Mouse (Mus musculus) heart, embryonic 12.5 days (tissue): ENCODE measurements at regions not wholly inside any gene's neighbourhood (a gene's known extent, or its start where the extent isn't known, plus 50 kb on each side); places are given as distances from the start of the nearest gene placed in this dataset.

Experiments used
- ATAC-seq: fragments of 200-750 bp; cut with Nextera tagmentation; 2 replicates; pipeline ENCODE4 v1.8.0; 2017; ENCODE audit warnings: moderate TSS enrichment, moderate library complexity; ENCODE audit not compliant: insufficient number of reproducible peaks, low FRiP score
- H3K27ac ChIP-seq: fragments of 300-500 bp; sonication (generic); 2 replicates; pipeline ENCODE4 v1.5.1; 2016; ENCODE audit warnings: mild to moderate bottlenecking, moderate library complexity; ENCODE audit not compliant: poor library complexity, severe bottlenecking
- H3K27me3 ChIP-seq: fragments of 300-500 bp; sonication (generic); replicated peaks from 2 replicates; pipeline ENCODE4 v1.6.1; 2016; ENCODE audit warnings: mild to moderate bottlenecking, moderate library complexity
- H3K36me3 ChIP-seq: fragments of 300-500 bp; sonication (generic); 2 replicates; pipeline ENCODE4 v1.6.1; 2016; ENCODE audit warnings: mild to moderate bottlenecking, moderate library complexity
- H3K4me1 ChIP-seq: fragments of 300-500 bp; sonication (generic); replicated peaks from 2 replicates; pipeline ENCODE4 v1.6.1; 2016; ENCODE audit warnings: mild to moderate bottlenecking
- H3K4me2 ChIP-seq: fragments of 300-500 bp; sonication (generic); 2 replicates; pipeline ENCODE4 v1.6.1; 2016; ENCODE audit warnings: mild to moderate bottlenecking, moderate library complexity
- H3K4me3 ChIP-seq: fragments of 300-500 bp; sonication (generic); 2 replicates; pipeline ENCODE4 v1.5.1; 2016; ENCODE audit warnings: mild to moderate bottlenecking
- H3K9ac ChIP-seq: fragments of 300-500 bp; sonication (generic); 2 replicates; pipeline ENCODE4 v1.6.1; 2016; ENCODE audit warnings: mild to moderate bottlenecking, moderate library complexity
- H3K9me3 ChIP-seq: fragments of 300-500 bp; sonication (generic); replicated peaks from 2 replicates; pipeline ENCODE4 v1.6.1; 2016; ENCODE audit warnings: mild to moderate bottlenecking, moderate library complexity
- WGBS: fragments of 180-500 bp; shearing (Covaris S2); methylation state at CpG from one replicate; pipeline ENCODE4 v1.1.7; 2016; 5-methylcytosine and 5-hydroxymethylcytosine counted together

GRCm38 (mm10) chr14:79852683-79853082, 81.6 kb upstream of the Pcdh8 start:
- WGBS = 63% methylated on average over 10 of the region's 10 CpGs
- Histone ChIP-seq H3K36me3 (no peaks in the 10 kb centered on the region), H3K27ac (no peak overlapping the region), H3K9me3 (no peaks in the 10 kb centered on the region), H3K4me3 (no peak overlapping the region), H3K4me1 (no peaks in the 10 kb centered on the region), H3K9ac (no peak overlapping the region), H3K27me3 (no peaks in the 10 kb centered on the region), H3K4me2 (no peak overlapping the region)
- ATAC-seq = no peak

- ATAC-seq = no peak
- no peaks in the 10 kb centered on the region for H3K36me3 ChIP-seq
- H3K4me3 ChIP-seq = no peak overlapping the region
- H3K9ac ChIP-seq = no peak overlapping the region
- 75% methylated on average over 7 of the region's 7 CpGs for WGBS
- H3K9me3 ChIP-seq = no peaks in the 10 kb centered on the region
- no peaks in the 10 kb centered on the region for H3K27me3 ChIP-seq
- H3K4me2 ChIP-seq = no peak overlapping the region
- no peak overlapping the region for H3K27ac ChIP-seq
- no peaks in the 10 kb centered on the region for H3K4me1 ChIP-seq
Measured at GRCm38 (mm10) chr14:79851795-79852194, 80.7 kb upstream of the Pcdh8 start.

GRCm38 (mm10) chr14:79851231-79851630, 80.1 kb upstream of the Pcdh8 start:
- no peaks in the 10 kb centered on the region for H3K27me3 ChIP-seq
- no peak for ATAC-seq
- no peaks in the 10 kb centered on the region for H3K36me3 ChIP-seq

GRCm38 (mm10) chr14:79849617-79850435, 78.7 kb upstream of the Pcdh8 start:
- Histone ChIP-seq H3K27me3 (no peaks in the 10 kb centered on the region), H3K9ac (no peak overlapping the region), H3K4me3 (no peak overlapping the region), H3K27ac (no peak overlapping the region), H3K9me3 (no peaks in the 10 kb centered on the region), H3K4me2 (no peak overlapping the region), H3K4me1 (no peaks in the 10 kb centered on the region), H3K36me3 (no peaks in the 10 kb centered on the region)
- WGBS = 78% methylated on average over 8 of the region's 8 CpGs
- no peak for ATAC-seq

More at GRCm38 (mm10) chr14:79851231-79851630, 80.1 kb upstream of the Pcdh8 start:
- Histone ChIP-seq H3K9ac (no peak overlapping the region), H3K4me3 (no peak overlapping the region), H3K27ac (no peak overlapping the region), H3K4me1 (no peaks in the 10 kb centered on the region), H3K9me3 (no peaks in the 10 kb centered on the region), H3K4me2 (no peak overlapping the region)
- WGBS = 79% methylated on average over 10 of the region's 10 CpGs

- Histone ChIP-seq H3K9me3 (no peaks in the 10 kb centered on the region), H3K4me1 (no peaks in the 10 kb centered on the region), H3K27me3 (no peaks in the 10 kb centered on the region), H3K36me3 (no peaks in the 10 kb centered on the region), H3K4me3 (no peak overlapping the region), H3K9ac (no peak overlapping the region), H3K4me2 (no peak overlapping the region), H3K27ac (no peak overlapping the region)
- ATAC-seq = no peak
- WGBS = 81% methylated on average over 4 of the region's 4 CpGs
Measured at GRCm38 (mm10) chr14:79848116-79848515, 77.0 kb upstream of the Pcdh8 start.

- H3K9me3 ChIP-seq = no peaks in the 10 kb centered on the region
- no peaks in the 10 kb centered on the region for H3K27me3 ChIP-seq
- 79% methylated on average over 5 of the region's 5 CpGs for WGBS
- no peak overlapping the region for H3K9ac ChIP-seq
- H3K4me3 ChIP-seq = no peak overlapping the region
- ATAC-seq = no peak
- H3K4me1 ChIP-seq = no peaks in the 10 kb centered on the region
- no peak overlapping the region for H3K4me2 ChIP-seq
- H3K36me3 ChIP-seq = no peaks in the 10 kb centered on the region
- no peak overlapping the region for H3K27ac ChIP-seq
Measured at GRCm38 (mm10) chr14:79844306-79844705, 73.2 kb upstream of the Pcdh8 start.

GRCm38 (mm10) chr14:79843135-79843550, 72.0 kb upstream of the Pcdh8 start:
- H3K36me3 ChIP-seq = no peaks in the 10 kb centered on the region
- no peaks in the 10 kb centered on the region; the same call in 1 of the 2 replicates for H3K27me3 ChIP-seq
- no peak overlapping the region for H3K4me2 ChIP-seq
- ATAC-seq = no peak
- H3K27ac ChIP-seq = no peak overlapping the region
- 14% methylated on average over 13 of the region's 13 CpGs for WGBS
- no peaks in the 10 kb centered on the region for H3K4me1 ChIP-seq
- no peaks in the 10 kb centered on the region for H3K9me3 ChIP-seq
- H3K9ac ChIP-seq = no peak overlapping the region
- no peak overlapping the region for H3K4me3 ChIP-seq

- no peak for ATAC-seq
- 32% methylated on average over 3 of the region's 3 CpGs for WGBS
Measured at GRCm38 (mm10) chr14:79842734-79843133, 71.6 kb upstream of the Pcdh8 start.

GRCm38 (mm10) chr14:79837101-79837500, 66.0 kb upstream of the Pcdh8 start:
- H3K9me3 ChIP-seq = no peaks in the 10 kb centered on the region
- H3K36me3 ChIP-seq = no peaks in the 10 kb centered on the region
- no peaks in the 10 kb centered on the region; the same call in 1 of the 2 replicates for H3K27me3 ChIP-seq
- H3K27ac ChIP-seq = no peak overlapping the region
- no peak for ATAC-seq
- 76% methylated on average over 5 of the region's 5 CpGs for WGBS
- H3K9ac ChIP-seq = no peak overlapping the region
- H3K4me2 ChIP-seq = no peak overlapping the region
- no peaks in the 10 kb centered on the region for H3K4me1 ChIP-seq
- no peak overlapping the region for H3K4me3 ChIP-seq

More at GRCm38 (mm10) chr14:79842734-79843133, 71.6 kb upstream of the Pcdh8 start:
- Histone ChIP-seq H3K9ac (no peak overlapping the region), H3K4me3 (no peak overlapping the region), H3K27ac (no peak overlapping the region), H3K27me3 (no peaks in the 10 kb centered on the region; the same call in 1 of the 2 replicates), H3K9me3 (no peaks in the 10 kb centered on the region), H3K4me1 (no peaks in the 10 kb centered on the region), H3K4me2 (no peak overlapping the region), H3K36me3 (no peaks in the 10 kb centered on the region)

GRCm38 (mm10) chr14:79836186-79836585, 65.1 kb upstream of the Pcdh8 start:
- Histone ChIP-seq H3K9ac (no peak overlapping the region), H3K36me3 (no peaks in the 10 kb centered on the region), H3K4me1 (no peaks in the 10 kb centered on the region), H3K4me3 (no peak overlapping the region), H3K27ac (no peak overlapping the region), H3K27me3 (no peaks in the 10 kb centered on the region; the same call in 1 of the 2 replicates), H3K9me3 (no peaks in the 10 kb centered on the region), H3K4me2 (no peak overlapping the region)
- no peak for ATAC-seq
- WGBS = 82% methylated on average over 6 of the region's 6 CpGs

- Histone ChIP-seq H3K27me3 (no peaks in the 10 kb centered on the region), H3K27ac (no peak overlapping the region), H3K36me3 (no peaks in the 10 kb centered on the region), H3K4me2 (no peak overlapping the region), H3K4me3 (no peak overlapping the region), H3K4me1 (peaks cover 15% of the 10 kb centered on the region), H3K9me3 (no peaks in the 10 kb centered on the region), H3K9ac (no peak overlapping the region)
- no peak for ATAC-seq
- 81% methylated on average over 11 of the region's 11 CpGs for WGBS
Measured at GRCm38 (mm10) chr14:79824670-79825446, 53.7 kb upstream of the Pcdh8 start.
